Mouse (Mus musculus) common myeloid progenitor, adult 5-6 weeks (primary cell): Measurements from ENCODE around the gene Tnnt3. TPM values are rescaled to one million over a fixed set of nuclear protein-coding genes. Genes with fewer than 3 reads are reported as not detected.

Experiments
- ATAC-seq: replicated peaks from 2 replicates; pipeline ENCODE4 v1.8.0; 2016; ENCODE audit warnings: low read depth, mild to moderate bottlenecking, moderate TSS enrichment, inconsistent platforms; ENCODE audit not compliant: poor library complexity, severe bottlenecking
- total RNA-seq: library from RNA; stranded (forward); fragments of 200-1000, 187-1606 nt; gene quantifications from 2 replicates; pipeline ENCODE4 v1.2.3, GENCODE M21; 2017

Gene Tnnt3
- total RNA-seq, 1 experiment from 2014 or later = not detected

- ATAC-seq = no peak
Measured at GRCm38 (mm10) chr7:142558511-142559146, 60.0 kb downstream of the Tnnt3 start.

GRCm38 (mm10) chr7:142559651-142560175, 61.1 kb downstream of the Tnnt3 start:
- ATAC-seq = no peak

- ATAC-seq = no peak
Measured at GRCm38 (mm10) chr7:142560942-142561855, 62.6 kb downstream of the Tnnt3 start.

DNA sequence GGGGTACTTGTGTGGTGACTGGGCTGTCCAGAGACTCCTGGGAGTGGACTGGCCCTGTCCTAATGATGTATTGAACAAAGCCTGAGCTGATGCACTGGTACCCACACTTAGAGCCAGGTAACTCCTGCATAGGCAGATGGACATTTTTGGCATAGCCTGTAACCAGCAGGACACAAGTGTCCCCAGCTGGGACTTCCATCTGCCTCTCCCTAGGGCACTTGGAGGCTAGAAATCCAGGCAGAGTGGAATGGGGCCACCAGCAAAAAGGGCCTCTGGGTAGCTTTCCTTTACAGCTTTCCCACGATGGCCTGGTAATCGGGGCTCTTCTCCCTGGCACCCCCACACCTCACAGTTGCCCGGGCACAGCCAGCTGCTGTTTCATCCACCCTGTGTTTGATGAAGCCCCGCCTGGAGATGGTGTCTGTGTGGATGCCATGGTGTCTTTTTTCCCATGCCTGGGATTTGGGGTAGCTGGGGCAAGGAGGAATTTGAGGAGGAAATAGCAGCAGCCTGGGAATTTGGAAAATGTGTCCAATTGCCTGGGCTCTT, 63.3 kb downstream of the Tnnt3 start:
- no peak for ATAC-seq

DNA sequence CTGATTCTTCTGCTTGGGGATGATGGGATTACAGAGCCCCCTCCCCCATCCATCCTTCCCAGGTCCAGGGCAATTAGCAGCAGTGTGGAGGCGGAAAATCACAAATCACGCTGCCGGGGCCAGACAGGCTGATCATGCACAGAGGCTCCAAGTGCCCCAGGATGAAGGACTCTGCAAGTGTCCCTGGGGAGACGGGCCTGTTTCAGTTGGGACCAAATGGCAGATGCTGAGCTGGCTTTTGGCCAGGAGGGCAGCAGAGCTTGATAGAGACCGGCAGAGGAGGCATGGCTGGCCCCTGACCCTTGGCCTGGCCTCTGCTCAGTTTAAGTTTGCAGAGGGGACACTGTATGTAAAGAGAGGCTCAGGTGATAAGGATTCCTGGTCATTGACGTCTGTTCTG, 64.5 kb downstream of the Tnnt3 start:
- no peak for ATAC-seq

DNA sequence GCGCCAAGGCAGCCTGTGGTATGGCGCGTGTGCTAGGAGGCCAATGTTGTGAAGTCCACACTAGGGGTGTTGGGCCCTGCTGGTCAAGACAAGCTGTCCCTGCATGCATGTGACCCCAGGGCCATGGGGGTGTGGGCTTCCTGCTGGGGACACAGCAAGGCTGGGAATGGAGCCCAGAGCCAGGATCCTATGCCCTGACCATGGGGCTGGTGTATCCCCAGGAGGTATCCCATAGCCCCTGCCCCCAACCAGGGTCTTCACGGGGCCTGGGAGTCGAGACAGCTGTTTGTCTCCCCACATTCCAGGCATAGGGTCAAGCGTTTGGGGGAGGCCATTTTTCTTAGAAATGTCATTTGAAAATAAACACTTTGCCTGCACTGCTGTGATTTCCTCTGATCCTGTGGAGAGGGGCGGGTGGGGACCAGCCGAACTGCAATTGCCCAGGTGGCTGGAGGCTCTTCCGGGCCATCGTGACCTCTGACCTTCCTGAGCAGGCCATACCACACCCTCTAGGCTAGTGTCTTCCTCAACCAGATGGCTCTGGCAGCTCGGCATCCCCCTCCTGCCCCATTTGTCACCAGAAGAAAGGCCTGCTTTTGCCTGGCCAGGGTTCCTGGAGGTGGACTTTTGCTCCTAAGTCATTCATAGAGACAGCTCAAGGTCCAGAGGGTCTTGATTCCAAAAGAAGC, 66.5 kb downstream of the Tnnt3 start:
- ATAC-seq = no peak

Other genes starting within 250 kb of the Tnnt3 start
- gene Gm2431, start 240.5 kb upstream of the Tnnt3 start, total RNA-seq = not detected in 2 replicates
- not detected in 2 replicates for gene Gm4559, start 224.5 kb upstream of the Tnnt3 start, total RNA-seq
- not detected in 2 replicates for gene Krtap5-1, start 201.7 kb upstream of the Tnnt3 start, total RNA-seq
- not detected in 2 replicates for gene Krtap5-4, start 195.3 kb upstream of the Tnnt3 start, total RNA-seq
- gene Ifitm10, start 125.1 kb upstream of the Tnnt3 start, total RNA-seq = not detected in 2 replicates
- 12.4 and 58.4 TPM in 2 replicates for gene Gm49369, start 116.2 kb upstream of the Tnnt3 start, total RNA-seq
- gene Ctsd, start 110.8 kb upstream of the Tnnt3 start, total RNA-seq = 114 and 134 TPM in 2 replicates
- not detected in 2 replicates for gene Syt8, start 64.0 kb upstream of the Tnnt3 start, total RNA-seq
- 1.8 and 3.7 TPM in 2 replicates for gene Tnni2, start 57.0 kb upstream of the Tnnt3 start, total RNA-seq
- 96.5 and 108 TPM in 2 replicates for gene Lsp1, start 38.0 kb upstream of the Tnnt3 start, total RNA-seq
- gene Mrpl23, start 33.9 kb downstream of the Tnnt3 start, total RNA-seq = 20.5 and 55.4 TPM in 2 replicates
- not detected in 2 replicates for gene Igf2, start 168.0 kb downstream of the Tnnt3 start, total RNA-seq
- not detected in 2 replicates for gene Gm49394, start 171.1 kb downstream of the Tnnt3 start, total RNA-seq
- not detected in 2 replicates for gene Ins2, start 244.5 kb downstream of the Tnnt3 start, total RNA-seq